Mouse (Mus musculus) heart, postnatal 0 days (tissue): ENCODE results near the gene Syndig1l. TPM values are rescaled to one million over a fixed set of nuclear protein-coding genes. Genes with fewer than 3 reads are reported as not detected.
A peak's percentile ranks its signal among the peaks of the same experiment; 100 is the strongest.

ENCODE experiments used
- ATAC-seq: fragments of 200-750 bp; cut with Nextera tagmentation; 2 replicates; pipeline ENCODE4 v1.8.0; 2017; ENCODE audit warnings: low read depth, moderate number of reproducible peaks, moderate library complexity; ENCODE audit not compliant: insufficient read depth
- DNase-seq: peaks from one replicate; pipeline ENCODE4 v3.0.0-alpha.2; 2016; ENCODE audit warnings: low spot score
- H3K27ac ChIP-seq: fragments of 300-500 bp; sonication (generic); 2 replicates; pipeline ENCODE4 v1.5.1; 2014; ENCODE audit warnings: low read depth, mild to moderate bottlenecking
- H3K27me3 ChIP-seq: fragments of 300-500 bp; sonication (generic); 2 replicates; pipeline ENCODE4 v1.6.1; 2014; ENCODE audit warnings: low read length, mixed read lengths; ENCODE audit not compliant: control insufficient read depth, insufficient read depth
- H3K36me3 ChIP-seq: fragments of 300-500 bp; sonication (generic); replicated peaks from 2 replicates; pipeline ENCODE4 v1.6.1; 2014; ENCODE audit warnings: low read length, mixed read lengths; ENCODE audit not compliant: control insufficient read depth, insufficient read depth
- H3K4me1 ChIP-seq: fragments of 300-500 bp; sonication (generic); 2 replicates; pipeline ENCODE4 v1.6.1; 2014; ENCODE audit warnings: antibody characterized with exemption; ENCODE audit not compliant: control insufficient read depth, insufficient read depth
- H3K4me2 ChIP-seq: fragments of 300-500 bp; sonication (generic); 2 replicates; pipeline ENCODE4 v1.6.1; 2014; ENCODE audit warnings: low read depth, mild to moderate bottlenecking, low read length, moderate library complexity
- H3K4me3 ChIP-seq: fragments of 300-500 bp; sonication (generic); 2 replicates; pipeline ENCODE4 v1.5.1; 2014; ENCODE audit warnings: low read depth, low read length
- H3K9ac ChIP-seq: fragments of 300-500 bp; sonication (generic); replicated peaks from 2 replicates; pipeline ENCODE4 v1.6.1; 2014; ENCODE audit warnings: low read depth, low read length, mixed read lengths
- H3K9me3 ChIP-seq: fragments of 300-500 bp; sonication (generic); replicated peaks from 2 replicates; pipeline ENCODE4 v1.6.1; 2016; ENCODE audit warnings: low read length; ENCODE audit not compliant: control insufficient read depth
- CTCF ChIP-seq: IDR thresholded peaks from 2 replicates; pipeline ENCODE4 v1.5.1; 2016; ENCODE audit warnings: antibody characterized with exemption, control low read depth, low read depth
- EP300 ChIP-seq: IDR thresholded peaks from 2 replicates; pipeline ENCODE4 v1.6.1; 2016; ENCODE audit warnings: antibody characterized with exemption, low read depth
- WGBS: fragments of 180-500 bp; shearing (Covaris S2); extraction: QIAGEN DNeasy Blood & Tissue Kit; methylation state at CpG from one replicate; pipeline ENCODE4 v1.1.7; 2014; 5-methylcytosine and 5-hydroxymethylcytosine counted together
- polyA plus RNA-seq: library from polyadenylated mRNA; unstranded; fragments of >200 nt; fragmentation: Nextera tagmentation; extraction: Ambion mirVana; gene quantifications from 2 replicates; pipeline ENCODE4 v1.2.1, GENCODE M21; 2015
- total RNA-seq: library from RNA; depleted of rRNA; stranded (reverse); fragments of >200 nt; gene quantifications from 2 replicates; pipeline ENCODE4 v1.2.3, GENCODE M21; 2014; ENCODE audit warnings: low replicate concordance

The Syndig1l gene
- total and polyA plus RNA-seq, 2 experiments from 2014 or later, result not detected

DNA sequence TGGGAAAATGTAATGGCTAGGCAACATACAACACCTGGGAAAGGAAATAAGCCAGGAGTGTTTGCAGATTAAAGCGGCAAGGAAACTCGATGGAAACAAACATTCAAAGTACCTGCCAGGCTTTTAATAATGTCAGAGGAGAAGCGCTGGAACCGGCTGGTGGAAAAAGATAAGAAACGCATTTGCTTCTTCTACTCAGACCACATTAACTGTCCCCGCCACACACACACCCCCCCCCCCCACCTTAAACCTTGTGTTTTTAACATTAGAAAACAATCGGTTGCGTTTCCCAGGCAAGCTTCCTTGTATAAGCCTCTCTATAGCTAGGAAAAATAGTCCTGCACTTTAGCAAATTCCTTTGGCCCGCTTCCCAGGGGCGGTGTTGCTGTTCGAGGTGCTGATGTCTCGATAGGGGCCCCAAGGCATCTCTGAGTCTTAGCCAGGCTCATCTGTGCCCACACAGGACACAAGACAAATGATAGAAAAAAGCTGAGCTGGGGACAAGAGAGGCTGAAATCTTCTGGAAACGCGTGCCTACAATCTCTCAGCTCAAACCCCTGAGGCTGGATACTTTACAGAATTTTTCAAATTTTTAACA is 11.3 kb upstream of the Syndig1l start:
- H3K4me1 ChIP-seq, result no peaks in the 10 kb centered on the region
- 8% methylated on average over 14 of the region's 14 CpGs for WGBS
- H3K9me3 ChIP-seq, result no peaks in the 10 kb centered on the region
- no peak overlapping the region for H3K27ac ChIP-seq
- no peaks in the 10 kb centered on the region for H3K36me3 ChIP-seq
- H3K27me3 ChIP-seq, result 0 out of 2 replicates have a peak, but pooled peaks cover 3% of the 10 kb centered on the region
- no peak overlapping the region for H3K4me3 ChIP-seq
- ATAC-seq (no peak), DNase-seq (peak; percentile 8)
- TF ChIP-seq EP300 (no peak), CTCF (no peak)
- H3K9ac ChIP-seq, result no peak overlapping the region
- no peak overlapping the region for H3K4me2 ChIP-seq

DNA sequence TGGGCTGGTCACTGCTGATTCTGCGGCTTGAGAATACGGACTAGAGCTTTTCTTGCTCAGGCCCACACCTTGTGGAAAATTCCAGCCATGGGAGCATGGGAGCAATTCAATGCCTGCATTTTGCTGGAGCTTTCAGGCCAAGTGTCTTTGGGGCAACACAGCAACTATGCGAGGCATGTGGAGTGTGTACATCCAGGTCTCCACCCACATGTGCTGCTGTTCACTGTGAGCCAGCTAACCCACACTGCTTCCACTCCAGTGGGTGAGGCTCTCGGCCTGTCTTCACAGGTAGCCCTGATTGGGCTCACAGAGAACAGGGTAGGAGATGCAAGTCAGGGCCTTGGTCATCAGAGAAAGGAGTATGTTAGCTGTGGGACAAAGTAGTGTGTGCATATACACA is 9.2 kb upstream of the Syndig1l start:
- ATAC-seq (no peak), DNase-seq (no peak)
- Histone ChIP-seq H3K27me3 (peaks cover 11% of the 10 kb centered on the region; the same call in 1 of the 2 replicates), H3K4me3 (no peak overlapping the region), H3K36me3 (no peaks in the 10 kb centered on the region), H3K27ac (no peak overlapping the region), H3K4me1 (no peaks in the 10 kb centered on the region), H3K9me3 (no peaks in the 10 kb centered on the region), H3K4me2 (no peak overlapping the region), H3K9ac (no peak overlapping the region)
- no peak for TF ChIP-seq EP300
- TF ChIP-seq CTCF, result no peak
- 61% methylated on average over 4 of the region's 4 CpGs for WGBS

DNA sequence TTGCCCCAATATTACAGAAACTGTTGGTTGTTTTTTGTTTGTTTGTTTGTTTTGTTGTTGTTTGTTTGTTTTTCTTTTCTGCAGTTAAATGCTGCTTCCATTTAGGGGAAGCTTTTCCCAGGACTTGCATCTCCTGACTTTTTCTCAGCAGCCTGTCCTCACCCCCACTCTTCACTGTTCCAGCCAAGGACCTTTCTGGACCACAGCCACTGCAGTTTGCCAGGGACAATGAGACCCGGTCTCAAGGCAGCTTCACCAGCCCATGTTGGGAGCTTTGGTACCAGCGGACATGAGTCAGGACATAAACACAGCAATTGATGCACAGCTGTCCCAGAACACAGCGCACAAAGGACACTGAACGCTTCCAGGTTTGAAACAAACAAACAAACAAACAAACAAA is 8.3 kb upstream of the Syndig1l start:
- Histone ChIP-seq H3K27ac (no peak overlapping the region), H3K4me1 (no peaks in the 10 kb centered on the region), H3K27me3 (peaks cover 16% of the 10 kb centered on the region), H3K4me2 (no peak overlapping the region), H3K9me3 (no peaks in the 10 kb centered on the region), H3K4me3 (no peak overlapping the region), H3K9ac (no peak overlapping the region), H3K36me3 (no peaks in the 10 kb centered on the region)
- no peak for TF ChIP-seq CTCF
- no peak for TF ChIP-seq EP300
- no peak for ATAC-seq
- no peak for DNase-seq
- 72% methylated on average over 4 of the region's 4 CpGs for WGBS

DNA sequence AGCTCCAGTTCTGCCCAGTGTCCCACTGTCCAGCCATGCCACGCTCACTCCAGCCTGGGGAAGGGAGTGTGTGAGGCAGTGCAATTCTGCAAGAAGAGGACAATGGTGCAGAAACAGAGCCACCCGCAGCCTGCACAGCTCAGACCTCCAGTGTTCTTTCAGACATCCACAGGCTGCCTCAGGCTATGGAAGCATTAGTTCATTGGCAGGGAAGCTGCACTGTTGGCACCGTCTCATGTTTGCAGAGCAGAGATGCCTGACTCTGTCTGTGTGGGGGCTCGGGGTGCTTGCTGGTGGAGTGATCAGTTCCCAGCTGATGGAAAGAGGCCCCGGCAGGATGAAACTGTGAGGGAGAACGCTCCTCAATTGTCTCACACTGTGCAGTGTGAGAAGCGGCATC is 4.0 kb upstream of the Syndig1l start:
- H3K9ac ChIP-seq, result no peak overlapping the region
- 68% methylated on average over 7 of the region's 7 CpGs for WGBS
- ATAC-seq (no peak), DNase-seq (no peak)
- no peaks in the 10 kb centered on the region for H3K9me3 ChIP-seq
- peaks cover 44% of the 10 kb centered on the region for H3K27me3 ChIP-seq
- no peaks in the 10 kb centered on the region for H3K4me1 ChIP-seq
- no peak overlapping the region for H3K4me3 ChIP-seq
- H3K4me2 ChIP-seq, result no peak overlapping the region
- TF ChIP-seq CTCF, result no peak
- TF ChIP-seq EP300, result no peak
- H3K27ac ChIP-seq, result no peak overlapping the region
- H3K36me3 ChIP-seq, result no peaks in the 10 kb centered on the region

DNA sequence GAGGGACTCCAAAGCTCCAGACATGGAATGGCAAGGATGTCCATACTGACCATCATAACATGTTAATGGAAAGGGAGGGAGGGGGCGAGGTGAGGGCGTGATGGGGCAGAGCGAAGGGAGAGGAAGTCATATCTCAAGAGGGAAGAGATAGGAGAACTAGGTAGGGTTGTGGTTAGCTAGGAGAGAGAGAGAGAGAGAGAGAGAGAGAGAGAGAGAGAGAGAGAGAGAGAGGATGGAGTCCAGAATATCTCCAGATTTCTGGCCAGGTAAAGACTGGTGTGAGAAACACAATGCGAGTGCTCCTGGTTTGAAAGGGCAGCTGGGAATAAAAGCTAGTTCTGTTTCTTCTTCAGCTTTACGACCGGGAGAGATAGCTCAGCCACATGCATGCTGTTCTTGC is 6.5 kb downstream of the Syndig1l start:
- no peaks in the 10 kb centered on the region for H3K9me3 ChIP-seq
- ATAC-seq (no peak), DNase-seq (no peak)
- H3K9ac ChIP-seq, result no peak overlapping the region
- H3K27ac ChIP-seq, result no peak overlapping the region
- TF ChIP-seq CTCF (no peak), EP300 (no peak)
- no peaks in the 10 kb centered on the region for H3K4me1 ChIP-seq
- peaks cover 18% of the 10 kb centered on the region for H3K27me3 ChIP-seq
- no peak overlapping the region for H3K4me3 ChIP-seq
- no peak overlapping the region for H3K4me2 ChIP-seq
- no peaks in the 10 kb centered on the region for H3K36me3 ChIP-seq
- WGBS, result 56% methylated on average over 6 of the region's 6 CpGs

DNA sequence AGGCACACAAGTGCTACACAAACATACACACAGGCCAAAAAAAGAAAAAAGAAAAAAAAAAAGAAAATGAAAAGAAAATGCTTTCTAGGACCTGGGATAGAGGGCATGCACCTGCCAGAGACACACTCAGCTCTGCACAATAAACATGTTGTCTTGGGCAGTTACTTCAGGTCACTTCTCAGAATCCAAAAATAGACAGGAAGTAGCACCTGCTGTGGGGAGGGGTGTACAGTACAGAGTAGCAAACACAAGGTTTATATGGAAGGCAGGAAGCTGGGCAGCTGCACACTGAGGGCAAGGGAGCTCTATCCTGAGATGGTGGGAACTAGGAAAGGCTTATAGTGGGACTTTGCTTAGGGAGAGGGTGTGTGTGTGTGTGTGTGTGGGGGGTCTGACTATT is 7.3 kb downstream of the Syndig1l start:
- ATAC-seq (no peak), DNase-seq (no peak)
- TF ChIP-seq CTCF (no peak), EP300 (no peak)
- H3K4me3 ChIP-seq, result no peak overlapping the region
- H3K4me2 ChIP-seq, result no peak overlapping the region
- no peaks in the 10 kb centered on the region for H3K4me1 ChIP-seq
- no peak overlapping the region for H3K9ac ChIP-seq
- peaks cover 10% of the 10 kb centered on the region for H3K27me3 ChIP-seq
- H3K27ac ChIP-seq, result no peak overlapping the region
- no peaks in the 10 kb centered on the region for H3K9me3 ChIP-seq
- H3K36me3 ChIP-seq, result no peaks in the 10 kb centered on the region
